Mouse (Mus musculus): Measurements from ENCODE around the gene Pip4p1. TPM values are rescaled to one million over a fixed set of nuclear protein-coding genes. Genes with fewer than 3 reads are reported as not detected.
"Not testable (repeated sequence)": the region's sequence is repeated elsewhere in the genome, so short reads cannot be mapped to it uniquely, and the experiment has no call there.

The Pip4p1 gene
- polyA plus RNA-seq, 1 experiment from 2014 or later: 90.2 TPM

GRCm38 (mm10) chr14:50903973-50904827, 26.5 kb downstream of the Pip4p1 start:
- Histone ChIP-seq H3K4me1 (replicated peaks) (peaks cover 8% of the 10 kb centered on the region), H3K36me3 (no peaks in the 10 kb centered on the region), H3K9me3 (no peaks in the 10 kb centered on the region), H3K9ac (peak overlapping the region; percentile 61), H3K4me3 (peak overlapping the region; percentile 41), H3K4me2 (peak overlapping the region; percentile 64), H3K27me3 (no peaks in the 10 kb centered on the region), H3K27ac (replicated peaks) (no peak overlapping the region; the same call in 1 of the 2 replicates)
- 4% methylated on average over 26 of the region's 26 CpGs for WGBS
- ATAC-seq (ENCODE audit: low read depth): peak; percentile 89

DNA sequence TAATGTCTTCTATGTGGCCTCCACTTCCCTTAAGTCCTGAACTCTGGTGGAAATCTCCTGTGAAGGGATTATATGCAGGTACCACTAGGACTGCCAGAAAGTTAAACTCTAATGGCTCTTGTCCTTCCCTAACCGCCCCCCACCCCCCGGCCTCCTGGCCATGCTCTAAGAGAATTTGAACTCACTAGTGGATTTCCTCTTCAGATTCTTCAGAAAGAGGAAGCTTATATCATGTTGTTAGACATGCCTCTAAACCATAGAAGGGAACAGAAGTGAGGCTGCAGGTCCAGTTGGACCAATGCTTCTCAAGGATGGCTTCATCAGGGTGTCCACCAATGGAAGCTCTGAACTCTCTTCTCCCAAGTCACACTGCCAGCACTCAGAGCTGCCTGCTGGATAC, 32.7 kb downstream of the Pip4p1 start:
- H3K4me2 ChIP-seq; H3K4me3 ChIP-seq; H3K9ac ChIP-seq; ATAC-seq (ENCODE audit: low read depth); H3K36me3 ChIP-seq; H3K9me3 ChIP-seq; H3K27ac ChIP-seq (replicated peaks): not testable (repeated sequence)
- WGBS: 93% methylated on average over 2 of the region's 2 CpGs
- H3K27me3 ChIP-seq: peaks cover 10% of the 10 kb centered on the region; the same call in 1 of the 2 replicates
- peaks cover 16% of the 10 kb centered on the region for H3K4me1 ChIP-seq (replicated peaks)

DNA sequence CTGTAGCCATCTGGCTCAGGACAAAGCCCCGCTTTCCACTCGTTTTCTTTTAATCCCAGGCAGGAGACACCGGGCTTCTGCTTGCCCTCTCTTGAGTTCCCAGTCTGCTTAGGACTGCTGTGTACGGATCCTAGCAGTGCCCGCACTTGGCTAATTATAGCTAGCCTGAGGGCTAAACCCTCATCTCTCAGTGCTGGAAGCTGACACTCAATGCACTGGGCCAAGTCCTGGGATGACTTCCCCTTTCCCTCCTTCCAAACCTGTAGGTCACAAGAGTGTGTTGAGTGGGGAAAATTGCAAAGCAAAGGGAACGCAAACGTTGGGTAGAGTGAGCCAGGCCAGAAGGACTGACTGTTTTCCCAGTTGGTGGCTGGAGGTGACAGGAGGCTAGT, 33.3 kb downstream of the Pip4p1 start, which contains the start of gene Klhl33:
Gene Klhl33, minus strand, starts transcription at position 134 of the 392 bp plus-strand sequence.
- ATAC-seq (ENCODE audit: low read depth): 0 out of 2 replicates have a peak, but pooled peaks have one; percentile 15
- Histone ChIP-seq H3K4me1 (replicated peaks) (peaks cover 16% of the 10 kb centered on the region), H3K9ac (peak within 1 kb of the TSS; percentile 76), H3K9me3 (no peaks in the 10 kb centered on the region), H3K4me2 (peak within 1 kb of the TSS; percentile 91), H3K27ac (replicated peaks) (0 out of 2 replicates have a peak within 1 kb of the TSS, but pooled peaks have one; percentile 23), H3K36me3 (no peaks in the 10 kb centered on the region), H3K4me3 (peak within 1 kb of the TSS; percentile 52), H3K27me3 (peaks cover 10% of the 10 kb centered on the region; the same call in 1 of the 2 replicates)
- WGBS: 49% methylated on average over 7 of the region's 7 CpGs

DNA sequence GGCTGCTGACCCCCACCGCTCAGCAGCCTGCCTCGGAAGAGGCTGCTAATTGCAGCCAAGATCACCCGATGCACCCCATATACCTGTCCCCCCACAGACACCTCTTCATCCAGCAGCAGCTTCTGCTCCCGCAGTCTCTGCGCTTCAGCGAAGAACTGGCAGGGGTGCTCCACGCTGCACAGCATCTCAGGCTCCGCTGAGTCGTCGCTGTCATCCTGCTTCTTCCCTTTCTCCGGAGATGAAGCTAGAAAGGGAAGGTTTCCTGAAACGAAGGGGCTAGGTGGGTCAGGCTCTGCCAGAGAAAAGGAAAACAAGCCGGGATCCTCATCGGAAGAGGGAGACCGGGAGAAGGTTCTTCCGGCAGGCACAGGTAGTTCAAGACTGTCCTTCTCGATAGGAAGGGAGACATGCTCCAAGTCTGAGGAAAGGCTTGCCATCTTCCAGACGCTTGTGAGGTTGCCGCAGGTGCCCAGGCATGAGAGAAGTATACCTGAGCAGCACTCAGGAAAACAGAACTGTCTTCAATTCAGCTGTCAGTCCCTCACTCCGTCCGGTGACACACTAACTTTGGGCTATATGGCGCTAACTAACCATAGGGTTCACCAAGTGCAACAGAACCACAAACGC, 33.8 kb downstream of the Pip4p1 start:
- Histone ChIP-seq H3K27ac (replicated peaks) (0 out of 2 replicates have a peak overlapping the region, but pooled peaks have one; percentile 23), H3K9me3 (no peaks in the 10 kb centered on the region)
- 20% methylated on average over 23 of the region's 23 CpGs for WGBS

DNA sequence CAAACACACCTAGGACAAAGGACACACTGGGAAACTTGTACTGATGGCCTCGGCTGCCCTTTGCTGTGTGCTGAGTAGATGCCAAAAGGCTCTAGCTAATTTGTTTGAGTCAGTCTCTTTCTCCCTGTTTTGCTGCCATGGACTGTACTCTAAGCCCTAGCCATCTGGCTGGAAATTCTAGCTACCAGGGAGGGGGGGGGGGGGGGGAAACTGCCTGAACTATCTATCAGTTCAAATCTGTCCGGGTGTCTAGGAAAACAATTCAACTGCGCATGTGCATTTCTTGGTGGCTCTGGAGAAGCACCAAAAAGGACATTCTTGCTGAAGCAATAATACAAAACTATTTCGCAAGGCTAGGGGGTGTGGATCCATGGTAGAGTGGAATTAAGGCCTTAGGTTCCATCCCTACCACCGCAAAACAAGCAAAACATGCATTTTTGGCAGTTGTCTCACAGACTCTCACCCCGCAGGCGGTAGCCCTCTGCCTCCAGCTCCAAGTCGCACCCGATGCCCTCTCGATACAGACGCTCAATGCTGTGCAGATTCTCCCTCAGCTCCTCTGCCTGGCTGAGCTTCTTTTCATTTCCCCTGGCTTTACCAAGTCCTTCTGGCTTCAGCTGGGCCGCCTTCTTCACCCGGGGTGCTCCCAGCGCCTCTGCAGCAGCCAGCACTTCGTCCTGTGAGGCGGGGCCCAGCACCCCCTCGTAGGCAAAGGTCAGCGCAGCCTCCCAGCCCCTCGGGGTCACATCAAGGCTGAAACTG, 34.5 kb downstream of the Pip4p1 start:
- peak; percentile 70 for ATAC-seq (ENCODE audit: low read depth)
- WGBS: 19% methylated on average over 19 of the region's 19 CpGs
- H3K27ac ChIP-seq (replicated peaks): 0 out of 2 replicates have a peak overlapping the region, but pooled peaks have one; percentile 23

More for the DNA sequence above, 33.8 kb downstream of the Pip4p1 start:
- Histone ChIP-seq H3K4me3 (peak overlapping the region; percentile 52), H3K36me3 (no peaks in the 10 kb centered on the region), H3K4me1 (replicated peaks) (peaks cover 16% of the 10 kb centered on the region), H3K9ac (peak overlapping the region; percentile 76), H3K27me3 (peaks cover 10% of the 10 kb centered on the region; the same call in 1 of the 2 replicates), H3K4me2 (peak overlapping the region; percentile 91)
- ATAC-seq (ENCODE audit: low read depth): peak; percentile 91

DNA sequence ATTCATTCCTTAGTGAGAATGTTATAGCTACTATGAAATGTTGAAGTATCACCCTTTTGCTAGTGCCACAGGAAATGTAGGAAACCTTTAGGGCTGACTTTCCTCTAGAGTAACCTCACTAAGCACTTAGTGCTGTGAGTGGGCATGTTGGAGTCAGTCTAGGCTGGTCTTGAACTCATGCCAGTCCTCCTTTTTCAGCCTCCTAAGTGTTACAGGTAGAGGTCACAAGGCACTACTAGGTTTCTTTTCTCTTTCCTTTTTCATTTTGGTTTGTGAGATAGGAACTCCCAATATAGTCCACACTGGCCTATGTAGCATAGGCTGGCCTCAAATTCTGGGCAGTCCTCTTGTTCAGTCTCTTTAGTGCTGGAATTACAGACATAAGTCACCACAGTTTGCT, 35.2 kb downstream of the Pip4p1 start:
- Histone ChIP-seq H3K27me3 (peaks cover 10% of the 10 kb centered on the region; the same call in 1 of the 2 replicates), H3K4me1 (replicated peaks) (peaks cover 16% of the 10 kb centered on the region), H3K27ac (replicated peaks) (no peak overlapping the region), H3K4me2 (no peak overlapping the region), H3K9me3 (no peaks in the 10 kb centered on the region), H3K9ac (no peak overlapping the region), H3K36me3 (no peaks in the 10 kb centered on the region), H3K4me3 (no peak overlapping the region)
- ATAC-seq (ENCODE audit: low read depth): no peak

More for the DNA sequence above, 34.5 kb downstream of the Pip4p1 start:
- Histone ChIP-seq H3K4me3 (peak overlapping the region; percentile 52), H3K4me2 (peak overlapping the region; percentile 91), H3K4me1 (replicated peaks) (peaks cover 16% of the 10 kb centered on the region), H3K9me3 (no peaks in the 10 kb centered on the region), H3K27me3 (peaks cover 10% of the 10 kb centered on the region; the same call in 1 of the 2 replicates), H3K9ac (peak overlapping the region; percentile 76), H3K36me3 (no peaks in the 10 kb centered on the region)

GRCm38 (mm10) chr14:50892541-50893459, 37.9 kb downstream of the Pip4p1 start:
- no peak overlapping the region for H3K27ac ChIP-seq (replicated peaks)
- no peak overlapping the region for H3K9ac ChIP-seq
- no peak for ATAC-seq (ENCODE audit: low read depth)
- no peak overlapping the region for H3K4me2 ChIP-seq
- H3K36me3 ChIP-seq: no peaks in the 10 kb centered on the region
- H3K27me3 ChIP-seq: peaks cover 8% of the 10 kb centered on the region; the same call in 1 of the 2 replicates
- peaks cover 16% of the 10 kb centered on the region for H3K4me1 ChIP-seq (replicated peaks)
- 87% methylated on average over 22 of the region's 22 CpGs for WGBS
- H3K4me3 ChIP-seq: no peak overlapping the region
- no peaks in the 10 kb centered on the region for H3K9me3 ChIP-seq

- H3K36me3 ChIP-seq: no peaks in the 10 kb centered on the region
- no peak for ATAC-seq (ENCODE audit: low read depth)
- 87% methylated on average over 7 of the region's 7 CpGs for WGBS
These were observed 38.6 kb downstream of the Pip4p1 start for GRCm38 (mm10) chr14:50892091-50892490.

GRCm38 (mm10) chr14:50891621-50892020, 39.0 kb downstream of the Pip4p1 start:
- Histone ChIP-seq H3K9me3 (no peaks in the 10 kb centered on the region), H3K4me2 (no peak overlapping the region), H3K9ac (no peak overlapping the region), H3K4me1 (replicated peaks) (peaks cover 9% of the 10 kb centered on the region), H3K36me3 (no peaks in the 10 kb centered on the region), H3K27me3 (no peaks in the 10 kb centered on the region; the same call in 1 of the 2 replicates), H3K27ac (replicated peaks) (no peak overlapping the region), H3K4me3 (no peak overlapping the region)
- WGBS: 93% methylated on average over 8 of the region's 8 CpGs
- ATAC-seq (ENCODE audit: low read depth): no peak

More at GRCm38 (mm10) chr14:50892091-50892490, 38.6 kb downstream of the Pip4p1 start:
- Histone ChIP-seq H3K9me3 (no peaks in the 10 kb centered on the region), H3K4me2 (no peak overlapping the region), H3K9ac (no peak overlapping the region), H3K27ac (replicated peaks) (no peak overlapping the region), H3K4me1 (replicated peaks) (peaks cover 14% of the 10 kb centered on the region), H3K27me3 (peaks cover under 1% of the 10 kb centered on the region; the same call in 1 of the 2 replicates), H3K4me3 (no peak overlapping the region)

DNA sequence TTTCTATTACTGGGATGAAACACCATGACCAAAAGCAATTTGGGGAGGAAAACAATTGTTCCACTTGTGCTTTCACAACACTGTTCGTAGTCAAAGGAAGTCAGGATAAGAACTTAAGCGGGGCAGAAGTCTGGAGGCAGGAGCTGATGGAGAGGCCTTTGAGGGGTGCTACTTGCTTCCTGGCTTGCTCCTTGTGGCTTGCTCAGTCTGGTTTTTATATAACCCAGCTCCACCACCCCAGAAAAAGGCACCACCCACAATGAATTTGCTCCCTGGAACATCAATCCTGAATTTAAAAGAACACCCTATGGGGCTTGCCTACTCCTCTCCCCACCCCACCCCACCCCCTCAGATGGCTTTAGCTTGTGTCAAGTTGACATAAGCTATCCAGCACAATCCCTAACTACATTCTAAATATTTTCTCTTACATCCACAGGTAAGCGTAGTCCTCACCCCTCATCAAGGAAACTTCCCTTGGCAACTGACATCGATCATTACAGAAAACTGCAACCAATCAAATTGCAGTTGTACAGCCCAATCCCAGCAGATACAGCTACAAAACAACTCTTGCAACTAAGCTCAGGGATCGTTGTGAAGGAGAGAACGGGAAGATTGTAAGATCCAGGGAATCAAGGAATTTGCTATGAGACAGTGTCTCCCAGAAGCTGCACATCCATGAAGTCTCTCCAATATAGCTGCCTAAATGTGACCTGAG, 54.3 kb downstream of the Pip4p1 start:
- Histone ChIP-seq H3K4me2 (no peak overlapping the region), H3K9me3 (no peaks in the 10 kb centered on the region), H3K27me3 (no peaks in the 10 kb centered on the region), H3K9ac (no peak overlapping the region), H3K4me1 (replicated peaks) (no peaks in the 10 kb centered on the region), H3K27ac (replicated peaks) (no peak overlapping the region), H3K4me3 (no peak overlapping the region), H3K36me3 (no peaks in the 10 kb centered on the region)
- no peak for ATAC-seq (ENCODE audit: low read depth)
- WGBS: 86% methylated on average over 6 of the region's 6 CpGs
